Mouse (Mus musculus) urinary bladder, postnatal 14 days (tissue): ENCODE results near the gene Taz.

ENCODE experiments used
- DNase-seq: peaks from one replicate; pipeline ENCODE4 v3.0.0; 2021; ENCODE audit warnings: low spot score

Gene Taz

DNA sequence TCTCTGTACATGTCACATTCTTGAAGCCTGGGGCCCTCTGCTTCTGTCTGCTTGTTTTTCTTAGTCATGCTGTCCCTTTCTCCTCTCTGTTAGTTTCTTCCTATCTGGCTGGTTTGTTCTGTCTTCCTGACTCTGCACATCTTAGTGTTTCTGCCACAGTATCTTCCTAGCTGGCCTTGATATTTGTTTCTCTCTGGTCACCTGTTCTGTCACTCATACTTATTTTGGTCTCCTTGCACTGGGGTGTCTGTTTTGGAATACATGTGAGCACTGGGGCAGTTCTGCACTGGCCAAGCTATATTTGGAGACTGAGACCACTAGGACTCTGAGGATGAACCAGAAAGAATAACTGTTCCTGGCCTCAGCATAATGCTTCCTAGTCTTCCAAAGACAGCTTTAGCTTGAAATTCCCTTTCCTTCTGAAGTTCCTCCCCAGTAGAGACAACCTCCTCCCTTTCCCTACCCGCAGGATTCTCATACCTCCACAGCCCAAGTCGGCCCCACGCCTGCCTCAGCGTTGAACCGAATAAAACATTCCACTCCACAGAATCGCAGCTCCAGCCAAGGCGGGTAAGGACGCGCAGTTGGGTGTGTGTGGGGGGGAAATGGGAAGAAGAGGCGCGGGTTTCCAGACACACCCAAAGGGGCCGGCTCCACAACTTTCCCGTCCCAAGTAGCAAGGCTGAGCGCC lies 526 bp upstream of the Taz start:
- no peak for DNase-seq

DNA sequence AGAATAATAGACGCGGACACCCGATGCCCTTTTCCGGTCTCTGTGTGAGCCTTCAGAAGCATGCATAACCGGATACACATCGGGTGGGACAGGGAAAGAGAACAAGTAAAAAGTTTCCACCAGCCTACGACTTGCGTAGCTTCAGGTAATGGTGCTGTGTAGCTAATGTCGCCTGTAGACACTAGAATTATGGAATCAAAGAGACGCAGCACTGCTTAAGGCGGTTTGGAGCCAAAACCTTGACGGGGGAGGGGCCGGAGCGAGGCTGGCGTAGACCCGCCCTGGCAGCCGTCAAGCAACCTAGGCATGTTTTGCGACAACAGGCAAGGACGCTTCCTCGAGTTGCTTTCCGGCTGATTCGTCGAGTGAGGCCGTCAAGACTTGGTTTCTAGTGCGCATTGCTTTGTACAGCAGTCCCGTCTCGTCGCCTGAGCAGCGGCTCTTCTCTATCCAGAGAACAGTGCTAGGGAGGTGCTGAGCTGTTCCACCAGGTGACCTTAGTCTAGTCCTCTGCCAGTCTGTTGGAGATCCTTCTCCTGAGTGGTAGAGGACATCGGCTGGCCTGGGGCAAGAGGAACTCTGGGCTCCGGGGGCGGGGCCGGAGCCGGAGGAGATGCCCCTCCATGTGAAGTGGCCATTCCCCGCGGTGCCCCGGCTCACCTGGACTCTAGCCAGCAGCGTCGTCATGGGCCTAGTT lies 831 bp downstream of the Taz start:
- DNase-seq = peak; percentile 86

DNA sequence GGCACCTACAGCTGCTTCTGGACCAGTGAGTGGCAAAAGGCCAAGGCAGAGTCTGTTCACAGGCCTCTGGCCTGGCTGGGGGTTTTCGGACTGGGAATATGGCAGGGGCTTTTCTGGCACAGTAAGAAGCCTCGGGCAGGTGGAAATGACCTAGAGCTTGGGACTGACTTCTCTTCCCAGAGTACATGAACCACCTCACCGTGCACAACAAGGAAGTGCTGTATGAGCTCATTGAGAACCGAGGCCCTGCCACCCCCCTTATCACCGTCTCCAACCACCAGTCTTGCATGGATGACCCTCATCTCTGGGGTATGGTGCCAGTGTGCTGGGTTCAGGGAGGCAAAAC lies 1.4 kb downstream of the Taz start:
- DNase-seq = no peak

DNA sequence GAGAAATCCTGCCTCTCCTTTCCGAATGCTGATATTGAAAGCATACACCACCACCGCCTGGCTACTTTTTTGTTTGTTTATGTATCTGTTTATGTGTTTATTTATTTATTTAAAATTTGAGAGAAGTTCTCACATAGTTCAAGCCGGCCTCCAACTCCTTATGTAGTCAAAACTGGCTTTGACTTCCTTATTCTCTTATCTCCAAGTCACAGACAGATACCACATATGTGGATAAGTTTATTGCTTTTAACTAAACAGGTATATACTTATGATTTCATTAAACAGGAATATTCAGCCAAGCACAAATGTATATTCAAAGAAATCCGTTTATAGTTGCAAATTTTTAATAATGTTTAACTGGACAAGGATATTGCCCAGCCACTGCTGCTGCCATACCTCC lies 11.7 kb downstream of the Taz start:
- DNase-seq = no peak

DNA sequence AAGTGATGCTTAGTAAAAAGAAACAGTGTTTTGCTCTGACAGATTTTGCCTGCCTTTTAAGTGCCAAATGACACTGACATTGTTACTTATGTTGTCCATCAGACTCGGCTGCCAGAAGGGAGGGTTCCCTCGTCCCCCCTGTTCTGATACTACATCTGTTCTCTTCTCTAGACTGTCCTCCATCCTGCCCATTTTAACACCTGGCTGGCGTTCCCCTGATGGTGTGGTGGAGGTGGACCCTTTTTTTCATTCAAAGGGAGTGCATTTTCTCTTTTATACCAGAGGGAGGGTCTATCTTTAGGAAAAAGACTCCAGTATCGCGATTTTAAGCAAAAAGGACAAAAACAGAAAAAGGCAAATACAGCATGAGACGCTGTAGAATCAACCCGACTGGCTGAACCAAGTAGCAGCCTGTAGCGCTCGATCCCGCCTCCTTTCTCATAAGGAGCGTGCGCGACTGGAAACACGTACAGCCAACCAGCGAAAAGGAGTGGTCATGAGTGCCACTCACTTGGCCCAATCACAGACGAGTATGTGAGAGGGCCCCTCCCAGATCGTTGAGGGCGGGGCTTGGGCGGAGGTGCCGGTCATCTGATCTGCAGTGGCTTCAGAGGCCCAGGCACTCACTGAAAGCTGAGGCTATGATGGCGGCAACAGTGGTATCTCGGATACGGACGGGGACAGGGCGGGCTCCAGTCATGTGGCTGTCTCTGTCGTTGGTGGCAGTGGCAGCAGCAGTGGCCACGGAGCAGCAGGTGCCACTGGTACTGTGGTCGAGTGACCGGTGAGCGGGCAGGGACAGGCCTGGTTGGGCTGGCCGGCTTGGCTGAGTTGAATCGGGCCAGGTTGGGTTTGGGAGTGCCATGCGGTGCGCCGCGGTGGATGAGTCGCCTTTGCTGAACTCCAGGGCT lies 15.1 kb downstream of the Taz start, which contains the start of gene Atp6ap1:
TSS of gene Atp6ap1 (plus strand) at position 560 of the 911 bp plus-strand sequence.
- peak; percentile 94 for DNase-seq

DNA sequence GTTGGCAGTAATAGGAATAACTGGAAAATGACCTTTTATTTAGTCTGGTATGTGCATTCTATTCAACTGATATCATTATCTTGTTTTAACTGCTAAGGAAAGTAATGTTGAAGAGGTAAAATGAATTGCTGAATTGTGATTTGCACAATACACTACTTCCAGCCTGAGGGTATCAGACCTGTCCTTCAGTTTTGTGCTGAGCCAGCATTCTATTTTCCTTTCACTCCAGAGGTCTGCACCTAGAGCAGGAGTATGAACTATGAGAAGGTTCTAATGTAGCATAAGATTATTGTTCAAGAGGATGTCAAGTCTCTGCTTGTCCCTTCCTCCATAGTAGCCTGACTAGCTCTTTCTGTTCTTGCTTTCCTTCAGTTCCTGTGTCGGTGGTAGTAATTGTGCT lies 16.6 kb downstream of the Taz start:
- DNase-seq = no peak

DNA sequence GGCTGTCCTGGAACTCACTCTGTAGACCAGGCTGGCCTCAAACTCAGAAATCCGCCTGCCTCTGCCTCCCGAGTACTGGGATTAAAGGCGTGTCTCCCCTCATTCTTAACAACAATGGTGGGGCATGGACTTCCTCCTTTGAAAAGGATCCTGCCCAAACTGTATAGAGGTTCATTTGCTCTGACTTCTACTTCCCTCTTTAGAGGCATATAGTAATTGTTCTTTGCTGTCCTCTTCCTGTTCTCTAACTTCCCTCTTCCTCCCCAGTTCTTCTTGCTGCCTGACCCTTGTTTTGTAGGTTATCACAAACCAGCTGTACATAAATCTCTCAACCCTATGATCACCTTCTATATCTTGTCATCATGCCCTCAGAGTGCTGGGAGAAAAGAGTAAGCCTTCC lies 18.0 kb downstream of the Taz start:
- DNase-seq = no peak

DNA sequence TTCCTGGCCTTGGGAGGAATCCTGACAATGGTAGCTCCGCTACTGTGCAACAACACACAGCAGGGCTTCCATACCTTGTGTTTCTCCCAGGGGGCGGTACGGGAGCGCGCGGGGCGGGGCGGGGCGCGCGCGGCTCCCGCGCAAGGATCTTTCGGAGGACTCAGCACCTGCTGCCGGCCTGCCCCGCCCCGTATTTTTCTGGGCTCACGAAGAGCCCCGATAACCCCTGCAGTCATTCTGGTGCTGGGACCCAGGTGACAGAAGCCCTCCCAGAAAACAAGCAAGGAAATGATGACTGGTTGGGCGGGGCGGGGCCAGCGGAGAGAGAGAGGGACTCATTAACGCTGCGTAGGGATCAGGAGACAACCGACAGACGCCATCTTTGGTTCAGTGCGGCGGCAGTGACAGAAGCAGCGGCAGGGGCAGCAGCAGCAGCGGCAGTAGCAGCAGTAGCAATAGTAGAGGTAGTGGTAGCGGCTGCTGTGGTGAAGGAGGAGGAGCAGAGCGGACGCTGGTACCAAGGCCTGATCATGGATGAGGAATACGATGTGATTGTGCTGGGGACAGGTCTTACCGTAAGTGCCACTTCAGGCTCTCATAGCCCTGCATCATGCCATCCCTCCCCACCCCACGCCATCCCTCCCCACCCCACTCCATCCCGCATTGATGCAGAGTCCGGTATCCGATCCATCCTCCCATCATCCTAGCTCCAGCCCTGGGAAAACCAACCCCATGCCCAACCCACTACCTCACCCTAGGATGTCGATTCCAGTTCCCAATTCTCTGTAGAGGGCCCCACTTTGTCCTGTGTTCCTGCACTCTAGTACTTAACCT lies 23.4 kb downstream of the Taz start, which contains the start of gene Gdi1:
TSS of gene Gdi1 (plus strand) at position 132 of the 834 bp plus-strand sequence.
- DNase-seq = peak; percentile 71

DNA sequence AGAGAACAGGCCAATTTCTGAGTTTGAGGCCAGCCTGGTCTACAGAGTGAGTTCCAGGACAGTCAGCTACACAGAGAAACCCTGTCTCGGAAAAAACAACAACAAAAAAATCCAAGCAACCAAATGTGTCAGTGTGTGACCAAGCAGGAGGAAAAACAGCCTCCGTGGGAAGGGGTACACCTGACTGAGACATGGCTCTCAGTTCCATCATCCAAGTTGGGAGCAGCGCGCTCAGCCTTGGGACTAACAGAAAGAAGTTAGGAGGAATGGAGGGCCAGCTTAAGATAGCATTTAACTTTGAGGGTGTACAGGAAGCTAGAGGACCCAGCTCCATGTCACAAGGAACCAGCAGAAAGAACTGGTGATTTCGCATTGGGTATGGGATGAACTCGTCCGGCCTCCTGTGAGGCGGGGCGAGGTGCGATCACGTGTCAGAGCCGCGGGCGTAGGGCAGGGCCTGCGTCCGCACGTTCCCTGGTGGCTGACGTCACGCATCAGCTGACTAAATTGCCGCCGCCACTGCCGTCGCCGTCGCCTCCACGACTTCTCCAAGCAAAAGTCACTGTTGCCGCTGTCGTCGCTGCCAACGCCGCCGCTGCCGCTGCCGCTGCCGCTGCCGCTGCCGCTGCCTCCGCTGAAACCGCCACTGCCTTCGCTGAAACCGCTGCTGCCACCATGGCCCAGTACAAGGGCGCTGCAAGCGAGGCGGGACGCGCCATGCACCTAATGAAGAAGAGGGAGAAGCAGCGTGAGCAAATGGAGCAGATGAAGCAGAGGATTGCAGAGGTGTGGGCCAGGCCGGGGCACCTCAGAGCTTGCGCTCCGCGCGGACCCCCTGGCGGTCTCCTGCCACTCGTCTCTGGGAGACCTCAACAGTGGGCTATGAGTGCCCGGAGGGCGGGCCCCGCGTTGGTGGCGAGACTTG lies 31.1 kb downstream of the Taz start, which contains the start of gene Fam50a:
TSS of gene Fam50a (plus strand) at position 494 of the 925 bp plus-strand sequence.
- DNase-seq = peak; percentile 90

DNA sequence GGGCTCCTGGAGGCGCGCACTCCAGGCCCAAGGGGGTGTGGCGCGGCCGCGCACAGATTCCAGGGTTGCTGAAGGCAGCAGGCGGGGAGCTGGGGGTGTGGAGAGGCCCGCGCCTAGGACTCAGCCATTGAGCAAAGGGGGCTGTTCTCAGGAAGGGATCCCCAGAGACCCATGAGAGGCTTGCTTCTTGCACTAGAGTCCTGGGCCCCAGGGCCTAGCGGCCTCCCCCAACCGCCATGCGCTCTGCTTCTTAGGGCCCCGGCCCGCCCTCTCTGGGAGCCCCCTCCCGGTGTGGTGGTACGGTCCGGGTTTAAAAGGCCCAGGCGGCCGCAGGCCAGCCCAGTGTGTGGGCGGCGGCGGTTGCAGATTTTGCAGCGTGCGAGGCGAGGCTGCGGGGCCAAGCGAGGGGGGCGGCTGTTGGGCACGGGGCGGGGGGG lies 47.0 kb downstream of the Taz start, which contains the start of gene Plxna3:
TSS of gene Plxna3 (plus strand) at position 342 of the 437 bp plus-strand sequence.
- peak; percentile 69 for DNase-seq

DNA sequence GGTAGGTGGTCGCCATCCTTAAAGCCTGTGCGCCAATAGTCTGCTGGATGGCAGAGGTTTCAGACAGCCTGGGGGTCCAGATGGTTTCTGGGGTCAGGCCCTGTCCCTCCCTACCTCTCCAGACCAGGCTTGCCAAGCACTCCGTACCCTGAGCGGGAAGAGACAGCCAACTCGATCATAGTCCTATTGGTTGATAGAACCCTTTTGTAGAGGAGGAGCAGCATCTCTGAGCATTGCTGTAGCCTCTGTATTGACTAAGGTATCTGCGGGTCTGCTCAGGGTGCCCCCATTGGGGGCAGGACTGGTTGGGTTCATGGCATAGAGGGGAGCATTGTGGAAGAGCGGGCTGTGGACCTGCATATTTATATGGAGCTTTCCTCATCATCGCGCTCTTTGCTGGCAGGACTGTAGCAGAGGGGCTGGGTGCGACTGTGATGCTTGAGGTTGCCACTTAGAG lies 47.5 kb downstream of the Taz start:
- no peak for DNase-seq

DNA sequence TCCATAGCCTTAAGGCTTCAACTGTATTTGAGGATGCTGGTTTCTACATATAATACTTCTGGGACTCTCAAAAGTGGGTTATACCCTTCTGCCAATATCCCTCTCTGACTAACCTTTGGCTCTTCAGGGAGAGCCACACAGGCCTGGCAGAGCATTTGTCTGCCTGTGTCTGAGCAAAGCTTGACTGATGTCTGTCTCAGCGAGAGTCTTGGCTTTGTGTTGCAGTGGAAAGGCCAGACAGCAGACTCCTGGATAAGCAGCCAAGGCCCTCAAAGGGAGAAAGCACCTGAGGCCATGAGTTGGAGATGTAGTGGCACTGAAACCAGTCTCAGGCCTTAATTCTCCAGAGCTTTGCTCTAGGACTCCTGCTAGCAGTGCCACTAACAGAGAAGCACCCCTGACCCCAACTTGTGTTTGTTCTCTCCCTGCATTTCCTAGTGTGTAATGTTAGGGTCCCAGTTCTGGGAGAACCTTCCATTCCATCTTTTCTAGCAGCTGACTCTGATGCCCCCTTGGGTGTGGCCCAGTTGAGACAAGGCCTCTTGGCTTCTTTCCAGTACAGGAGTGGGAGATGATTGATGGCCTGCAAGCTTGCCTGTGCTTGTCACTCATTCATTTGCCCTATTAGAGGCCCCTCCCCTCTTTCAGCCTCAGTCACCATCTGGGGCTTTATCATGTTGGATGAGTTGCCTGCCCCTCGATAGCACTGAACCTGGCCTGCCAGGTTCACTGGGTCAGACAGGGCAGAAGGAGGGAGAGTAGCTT lies 48.6 kb downstream of the Taz start:
- DNase-seq = no peak
